Mouse (Mus musculus) liver, embryonic 16.5 days (tissue): ENCODE measurements around the gene Arrdc4. TPM values are rescaled to one million over a fixed set of nuclear protein-coding genes. Genes with fewer than 3 reads are reported as not detected.

Source experiments
- ATAC-seq: fragments of 200-750 bp; cut with Nextera tagmentation; 2 replicates; pipeline ENCODE4 v1.8.0; 2017; ENCODE audit warnings: low read depth, mild to moderate bottlenecking, moderate number of reproducible peaks, moderate library complexity
- H3K27ac ChIP-seq: fragments of 300-500 bp; sonication (generic); 2 replicates; pipeline ENCODE4 v1.5.1; 2014; ENCODE audit warnings: mild to moderate bottlenecking, low read length
- H3K27me3 ChIP-seq: fragments of 300-500 bp; sonication (generic); 2 replicates; pipeline ENCODE4 v1.6.1; 2014; ENCODE audit warnings: low read depth, low read length, mixed read lengths; ENCODE audit not compliant: control insufficient read depth, insufficient read depth
- H3K36me3 ChIP-seq: fragments of 300-500 bp; sonication (generic); 2 replicates; pipeline ENCODE4 v1.6.1; 2014; ENCODE audit warnings: mild to moderate bottlenecking; ENCODE audit not compliant: control insufficient read depth, insufficient read depth
- H3K4me1 ChIP-seq: fragments of 300-500 bp; sonication (generic); 2 replicates; pipeline ENCODE4 v1.6.1; 2014; ENCODE audit warnings: low read depth, low read length, mixed read lengths; ENCODE audit not compliant: control insufficient read depth
- H3K4me2 ChIP-seq: fragments of 300-500 bp; sonication (generic); 2 replicates; pipeline ENCODE4 v1.6.1; 2014; ENCODE audit warnings: low read depth, low read length, mixed read lengths
- H3K4me3 ChIP-seq: fragments of 300-500 bp; sonication (generic); 2 replicates; pipeline ENCODE4 v1.5.1; 2014; ENCODE audit warnings: low read depth, mild to moderate bottlenecking, low read length
- H3K9ac ChIP-seq: fragments of 300-500 bp; sonication (generic); 2 replicates; pipeline ENCODE4 v1.6.1; 2014; ENCODE audit warnings: low read depth, low read length
- H3K9me3 ChIP-seq: fragments of 300-500 bp; sonication (generic); replicated peaks from 2 replicates; pipeline ENCODE4 v1.6.1; 2016; ENCODE audit warnings: low read length; ENCODE audit not compliant: control insufficient read depth
- WGBS: fragments of 180-500 bp; shearing (Covaris S2); extraction: QIAGEN DNeasy Blood & Tissue Kit; methylation state at CpG from one replicate; pipeline ENCODE4 v1.1.7; 2014; ENCODE audit not compliant: insufficient replicate concordance; 5-methylcytosine and 5-hydroxymethylcytosine counted together
- polyA plus RNA-seq: library from polyadenylated mRNA; unstranded; fragments of >200 nt; fragmentation: Nextera tagmentation; extraction: Ambion mirVana; gene quantifications from 2 replicates; pipeline ENCODE4 v1.2.1, GENCODE M21; 2015

Arrdc4 gene
- polyA plus RNA-seq, 1 experiment from 2014 or later, result 3.5 TPM

- WGBS, result 65% methylated on average over 6 of the region's 6 CpGs
- H3K27ac ChIP-seq, result no peak overlapping the region
Observed at GRCm38 (mm10) chr7:68696908-68697307, 52.1 kb downstream of the Arrdc4 start.

GRCm38 (mm10) chr7:68696446-68696845 is 52.6 kb downstream of the Arrdc4 start:
- no peak overlapping the region for H3K27ac ChIP-seq
- no peaks in the 10 kb centered on the region for H3K9me3 ChIP-seq
- 59% methylated on average over 5 of the region's 5 CpGs for WGBS
- no peak overlapping the region for H3K9ac ChIP-seq
- no peak overlapping the region for H3K4me2 ChIP-seq
- H3K4me1 ChIP-seq, result no peaks in the 10 kb centered on the region; the same call in 1 of the 2 replicates
- no peak overlapping the region for H3K4me3 ChIP-seq
- no peak for ATAC-seq
- H3K27me3 ChIP-seq, result no peaks in the 10 kb centered on the region
- H3K36me3 ChIP-seq, result no peaks in the 10 kb centered on the region

More at GRCm38 (mm10) chr7:68696908-68697307, 52.1 kb downstream of the Arrdc4 start:
- no peaks in the 10 kb centered on the region; the same call in 1 of the 2 replicates for H3K4me1 ChIP-seq
- H3K4me3 ChIP-seq, result no peak overlapping the region
- no peaks in the 10 kb centered on the region for H3K9me3 ChIP-seq
- H3K9ac ChIP-seq, result no peak overlapping the region
- peak; percentile 85 for ATAC-seq
- no peak overlapping the region for H3K4me2 ChIP-seq
- no peaks in the 10 kb centered on the region for H3K27me3 ChIP-seq
- H3K36me3 ChIP-seq, result no peaks in the 10 kb centered on the region

- Histone ChIP-seq H3K9me3 (no peaks in the 10 kb centered on the region), H3K27me3 (no peaks in the 10 kb centered on the region), H3K27ac (no peak overlapping the region), H3K4me2 (no peak overlapping the region), H3K9ac (no peak overlapping the region), H3K4me3 (no peak overlapping the region), H3K4me1 (no peaks in the 10 kb centered on the region; the same call in 1 of the 2 replicates), H3K36me3 (no peaks in the 10 kb centered on the region)
- 33% methylated on average over 4 of the region's 4 CpGs for WGBS
- no peak for ATAC-seq
Observed at GRCm38 (mm10) chr7:68692731-68693130, 56.3 kb downstream of the Arrdc4 start.

DNA sequence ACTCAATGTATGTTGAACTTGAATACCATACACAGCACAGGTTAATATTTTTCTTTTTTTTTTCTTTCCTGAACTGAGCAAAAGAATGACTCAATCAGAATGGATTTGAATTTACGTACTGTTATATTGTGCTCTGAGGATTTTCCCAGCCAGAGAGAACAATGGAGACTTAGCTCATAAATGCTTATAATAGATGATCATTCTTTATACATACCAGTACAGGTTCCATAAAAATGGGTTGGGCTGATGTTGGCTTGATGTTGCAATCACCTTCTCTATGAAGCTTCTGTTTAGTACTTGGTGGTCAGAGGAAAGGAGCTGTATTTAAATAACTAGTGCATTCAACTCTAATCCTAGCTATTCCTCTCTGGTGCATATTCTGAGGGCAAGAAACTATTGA is 57.6 kb downstream of the Arrdc4 start:
- H3K4me3 ChIP-seq, result no peak overlapping the region
- no peak overlapping the region for H3K4me2 ChIP-seq
- H3K4me1 ChIP-seq, result no peaks in the 10 kb centered on the region; the same call in 1 of the 2 replicates
- 74% methylated on average over 1 of the region's 1 CpGs for WGBS
- ATAC-seq, result no peak
- no peaks in the 10 kb centered on the region for H3K9me3 ChIP-seq
- no peaks in the 10 kb centered on the region for H3K36me3 ChIP-seq
- H3K27me3 ChIP-seq, result no peaks in the 10 kb centered on the region
- H3K9ac ChIP-seq, result no peak overlapping the region
- no peak overlapping the region for H3K27ac ChIP-seq

GRCm38 (mm10) chr7:68687140-68687611 is 61.9 kb downstream of the Arrdc4 start:
- Histone ChIP-seq H3K9me3 (no peaks in the 10 kb centered on the region), H3K4me2 (no peak overlapping the region), H3K27ac (no peak overlapping the region), H3K27me3 (no peaks in the 10 kb centered on the region), H3K4me3 (no peak overlapping the region), H3K9ac (no peak overlapping the region), H3K4me1 (peaks cover 4% of the 10 kb centered on the region; the same call in 1 of the 2 replicates), H3K36me3 (no peaks in the 10 kb centered on the region)
- WGBS, result 42% methylated on average over 4 of the region's 4 CpGs
- peak; percentile 21; the same call in 1 of the 2 replicates for ATAC-seq
